Mouse (Mus musculus) small intestine, adult 2 months (tissue): ENCODE measurements at regions not wholly inside any gene's neighbourhood (a gene's known extent, or its start where the extent isn't known, plus 50 kb on each side); places are given as distances from the start of the nearest gene placed in this dataset.
A peak's percentile ranks its signal among the peaks of the same experiment; 100 is the strongest.

Experiments used
- H3K27ac ChIP-seq: fragments of 200-500 bp; 2 replicates; pipeline ENCODE4 v1.5.1; 2012; ENCODE audit warnings: low read depth, low read length, control low read depth, inconsistent platforms; ENCODE audit not compliant: insufficient read depth
- H3K27me3 ChIP-seq: fragments of 200-500 bp; 2 replicates; pipeline ENCODE4 v1.6.1; 2012; ENCODE audit warnings: mild to moderate bottlenecking, moderate library complexity, low read length, inconsistent platforms; ENCODE audit not compliant: control insufficient read depth, insufficient read depth
- H3K36me3 ChIP-seq: fragments of 200-500 bp; 2 replicates; pipeline ENCODE4 v1.6.1; 2012; ENCODE audit warnings: mild to moderate bottlenecking, low read length, control low read depth, inconsistent platforms; ENCODE audit not compliant: control insufficient read depth, insufficient read depth
- H3K4me1 ChIP-seq: fragments of 200-500 bp; 2 replicates; pipeline ENCODE4 v1.6.1; 2012; ENCODE audit warnings: low read length, inconsistent platforms, mixed read lengths; ENCODE audit not compliant: control insufficient read depth, insufficient read depth, insufficient read length
- H3K4me3 ChIP-seq: fragments of 200-500 bp; 2 replicates; pipeline ENCODE4 v1.5.1; 2012; ENCODE audit warnings: low read depth, mild to moderate bottlenecking, control low read depth, inconsistent platforms, low read length, moderate library complexity
- CTCF ChIP-seq: fragments of 200-500 bp; IDR thresholded peaks from 2 replicates; pipeline ENCODE4 v1.5.1; 2012; ENCODE audit warnings: low read depth, mild to moderate bottlenecking, control low read depth, inconsistent platforms, low read length, moderate library complexity, mixed read lengths; ENCODE audit not compliant: insufficient replicate concordance, insufficient read length; ENCODE audit errors: extremely low read depth
- POLR2A ChIP-seq: fragments of 200-500 bp; IDR thresholded peaks from 2 replicates; pipeline ENCODE4 v1.6.1; 2012; ENCODE audit warnings: low read depth, mild to moderate bottlenecking, control low read depth, inconsistent platforms, low read length, moderate library complexity
- WGBS: fragments of 180-500 bp; shearing (Covaris S2); methylation state at CpG from one replicate; pipeline ENCODE4 v1.1.7; 2018; 5-methylcytosine and 5-hydroxymethylcytosine counted together

DNA sequence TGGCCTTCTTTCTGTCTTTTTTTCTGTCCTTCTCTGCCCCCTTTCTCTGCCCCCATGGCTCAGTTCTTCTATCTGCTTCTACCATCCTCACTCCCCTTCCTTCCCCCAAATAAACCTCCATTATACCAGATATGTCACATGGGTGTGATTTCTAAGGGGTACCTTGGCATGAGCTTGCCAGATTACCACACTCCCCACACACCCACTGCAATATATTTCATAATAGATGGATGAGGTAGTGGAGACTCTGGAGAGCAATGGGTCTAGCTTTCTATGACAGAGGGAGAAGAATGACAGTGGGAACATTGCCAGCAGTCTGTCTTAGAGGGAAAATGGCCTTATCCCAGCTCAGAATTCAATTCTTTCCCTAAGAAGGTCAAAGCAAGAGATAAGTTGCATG is 461.0 kb downstream of the Plcl1 start:
- TF ChIP-seq POLR2A (no peak), CTCF (no peak)
- no peaks in the 10 kb centered on the region for H3K36me3 ChIP-seq
- H3K27me3 ChIP-seq: no peaks in the 10 kb centered on the region
- H3K4me1 ChIP-seq: no peaks in the 10 kb centered on the region
- H3K4me3 ChIP-seq: no peak overlapping the region
- H3K27ac ChIP-seq: no peak overlapping the region

DNA sequence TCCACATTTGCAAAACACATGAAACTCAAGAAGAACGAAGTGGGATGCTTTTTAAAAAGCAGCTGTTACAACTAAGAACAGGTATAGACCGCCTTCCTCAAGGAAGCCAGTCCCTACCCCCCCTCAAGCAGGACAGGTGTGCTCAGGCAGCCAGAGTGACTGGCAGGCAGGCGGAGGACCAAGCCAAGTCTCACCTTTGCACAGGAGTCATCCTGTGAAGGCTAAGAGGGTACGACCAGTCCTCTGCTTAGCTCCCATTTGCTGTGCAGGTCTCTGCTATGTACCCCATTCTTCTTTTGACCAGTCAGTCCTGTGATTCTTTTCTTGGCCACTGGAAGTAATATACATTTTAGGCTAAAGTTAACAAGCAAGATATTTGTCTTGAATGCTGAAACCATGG is 467.9 kb downstream of the Plcl1 start:
- Histone ChIP-seq H3K36me3 (no peaks in the 10 kb centered on the region), H3K27me3 (no peaks in the 10 kb centered on the region), H3K4me3 (no peak overlapping the region), H3K4me1 (no peaks in the 10 kb centered on the region), H3K27ac (no peak overlapping the region)
- TF ChIP-seq POLR2A (no peak), CTCF (no peak)
- WGBS: 85% methylated on average over 4 of the region's 4 CpGs

DNA sequence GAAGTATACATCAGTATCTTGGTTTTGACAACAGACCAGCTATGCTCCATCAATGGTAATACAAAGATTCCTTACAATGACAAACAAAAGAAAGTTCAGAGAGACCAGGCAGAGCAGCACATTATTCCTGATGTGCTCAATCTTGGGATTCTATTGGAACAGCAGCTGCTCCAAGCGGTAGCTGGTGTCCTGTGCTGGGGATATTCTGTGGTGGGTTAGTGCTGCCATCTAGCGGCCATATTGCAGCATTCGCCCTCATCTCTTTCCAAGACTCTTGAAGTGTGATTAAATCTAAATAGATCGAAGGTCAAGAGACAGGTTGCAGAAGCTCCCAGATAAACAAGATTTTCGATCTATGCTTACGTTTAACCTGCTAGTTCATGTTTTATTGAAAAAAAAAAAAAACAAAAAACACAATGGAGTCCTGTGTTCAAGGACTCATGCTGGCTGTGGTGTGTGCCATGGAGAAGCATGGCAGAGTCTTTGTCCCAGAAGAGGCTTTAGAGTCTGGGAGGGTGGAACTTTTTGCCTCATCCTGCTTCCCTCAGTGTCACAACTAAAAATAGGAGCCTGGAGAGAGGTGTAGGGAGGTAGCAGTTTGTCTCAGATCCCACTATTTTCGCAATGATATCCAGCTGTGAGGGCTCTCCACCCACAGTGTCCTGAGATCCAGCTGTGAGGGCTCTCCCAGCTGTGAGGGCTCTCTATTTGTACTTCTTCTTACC is 468.6 kb downstream of the Plcl1 start:
- no peak overlapping the region for H3K27ac ChIP-seq
- WGBS: 12% methylated on average over 7 of the region's 7 CpGs
- no peak overlapping the region for H3K4me3 ChIP-seq
- peak; percentile 73; the same call in 1 of the 2 replicates for TF ChIP-seq CTCF
- no peak for TF ChIP-seq POLR2A
- no peaks in the 10 kb centered on the region for H3K27me3 ChIP-seq
- H3K36me3 ChIP-seq: no peaks in the 10 kb centered on the region
- H3K4me1 ChIP-seq: no peaks in the 10 kb centered on the region

GRCm38 (mm10) chr1:55874868-55875144 is 469.1 kb downstream of the Plcl1 start:
- TF ChIP-seq POLR2A (no peak), CTCF (no peak)
- Histone ChIP-seq H3K27me3 (no peaks in the 10 kb centered on the region), H3K27ac (no peak overlapping the region), H3K36me3 (no peaks in the 10 kb centered on the region), H3K4me3 (no peak overlapping the region), H3K4me1 (no peaks in the 10 kb centered on the region)
- WGBS: 75% methylated on average over 4 of the region's 4 CpGs

- Histone ChIP-seq H3K27ac (no peak overlapping the region), H3K4me3 (no peak overlapping the region), H3K27me3 (no peaks in the 10 kb centered on the region), H3K36me3 (no peaks in the 10 kb centered on the region), H3K4me1 (no peaks in the 10 kb centered on the region)
- TF ChIP-seq CTCF (no peak), POLR2A (no peak)
Measured at GRCm38 (mm10) chr1:55884576-55884975, 478.9 kb downstream of the Plcl1 start.

DNA sequence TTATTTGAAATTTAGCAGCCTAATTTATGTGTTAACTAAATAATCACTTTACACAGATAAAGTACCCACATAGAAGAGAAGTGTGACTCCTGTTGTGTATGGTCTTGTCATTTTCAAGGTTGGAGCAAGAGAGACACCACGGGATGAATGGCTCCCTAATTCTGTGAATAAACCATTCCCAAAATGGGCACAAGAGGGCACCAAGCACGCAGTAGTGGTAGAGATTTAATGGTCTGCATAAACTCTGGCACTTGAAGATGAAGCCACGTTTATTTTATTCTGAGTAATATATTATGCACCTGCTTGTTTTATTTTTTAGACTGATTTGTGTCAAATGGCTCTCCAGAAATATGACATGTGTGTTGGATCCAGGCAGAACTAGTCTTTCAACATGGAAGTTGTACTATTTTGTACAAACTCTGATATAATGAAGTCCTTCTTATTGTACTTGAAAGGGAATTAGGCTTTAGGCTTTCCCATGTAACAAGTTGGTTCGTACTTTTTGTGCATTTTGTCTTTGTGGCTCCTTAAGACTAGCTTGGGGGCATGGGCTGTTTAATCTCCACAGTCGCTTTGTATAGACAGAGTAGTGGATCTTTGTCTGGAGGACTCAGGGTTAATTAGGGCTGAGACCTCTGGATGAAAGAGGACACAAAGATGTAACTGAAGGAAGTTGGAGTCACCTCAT is 480.8 kb downstream of the Plcl1 start:
- Histone ChIP-seq H3K4me1 (no peaks in the 10 kb centered on the region), H3K4me3 (no peak overlapping the region), H3K36me3 (no peaks in the 10 kb centered on the region), H3K27ac (no peak overlapping the region), H3K27me3 (no peaks in the 10 kb centered on the region)
- TF ChIP-seq CTCF (no peak), POLR2A (no peak)
- 26% methylated on average over 5 of the region's 5 CpGs for WGBS

- H3K27me3 ChIP-seq: no peaks in the 10 kb centered on the region
- no peaks in the 10 kb centered on the region for H3K4me1 ChIP-seq
- no peaks in the 10 kb centered on the region for H3K36me3 ChIP-seq
- no peak overlapping the region for H3K4me3 ChIP-seq
- TF ChIP-seq POLR2A (no peak), CTCF (no peak)
- no peak overlapping the region for H3K27ac ChIP-seq
- 49% methylated on average over 7 of the region's 7 CpGs for whole genome bisulfite sequencing
Measured at GRCm38 (mm10) chr1:55887386-55887785, 481.7 kb downstream of the Plcl1 start.
